Mouse (Mus musculus) hindbrain, postnatal 0 days (tissue): ENCODE data around the gene Gys1. TPM values are rescaled to one million over a fixed set of nuclear protein-coding genes. Genes with fewer than 3 reads are reported as not detected.

ENCODE experiments used
- ATAC-seq: fragments of 200-750 bp; cut with Nextera tagmentation; 2 replicates; pipeline ENCODE4 v1.8.0; 2017; ENCODE audit warnings: mild to moderate bottlenecking, moderate TSS enrichment, moderate library complexity
- DNase-seq: peaks from one replicate; pipeline ENCODE4 v3.0.0-alpha.2; 2015; ENCODE audit warnings: low spot score
- H3K27ac ChIP-seq: fragments of 300-500 bp; sonication (generic); 2 replicates; pipeline ENCODE4 v1.5.1; 2014; ENCODE audit warnings: mild to moderate bottlenecking
- H3K27me3 ChIP-seq: fragments of 300-500 bp; sonication (generic); 2 replicates; pipeline ENCODE4 v1.6.1; 2014; ENCODE audit warnings: low read length, mixed read lengths; ENCODE audit not compliant: insufficient read depth
- H3K36me3 ChIP-seq: fragments of 300-500 bp; sonication (generic); 2 replicates; pipeline ENCODE4 v1.6.1; 2014; ENCODE audit warnings: low read length, mixed read lengths; ENCODE audit not compliant: insufficient read depth
- H3K4me1 ChIP-seq: fragments of 300-500 bp; sonication (generic); 2 replicates; pipeline ENCODE4 v1.6.1; 2014; ENCODE audit warnings: antibody characterized with exemption, low read length, mixed read lengths; ENCODE audit not compliant: insufficient read depth
- H3K4me2 ChIP-seq: fragments of 300-500 bp; sonication (generic); 2 replicates; pipeline ENCODE4 v1.6.1; 2014; ENCODE audit warnings: low read depth, mild to moderate bottlenecking, low read length, moderate library complexity, mixed read lengths
- H3K4me3 ChIP-seq: fragments of 300-500 bp; sonication (generic); 2 replicates; pipeline ENCODE4 v1.5.1; 2014; ENCODE audit warnings: low read length
- H3K9ac ChIP-seq: fragments of 300-500 bp; sonication (generic); replicated peaks from 2 replicates; pipeline ENCODE4 v1.6.1; 2014; ENCODE audit warnings: mild to moderate bottlenecking, low read length, moderate library complexity, mixed read lengths
- H3K9me3 ChIP-seq: fragments of 300-500 bp; sonication (generic); 2 replicates; pipeline ENCODE4 v1.6.1; 2016; ENCODE audit warnings: low read length, mixed read lengths
- CTCF ChIP-seq: IDR thresholded peaks from 2 replicates; pipeline ENCODE4 v1.5.1; 2016; ENCODE audit warnings: antibody characterized with exemption, control low read depth, low read depth
- WGBS: fragments of 180-500 bp; shearing (Covaris S2); extraction: QIAGEN DNeasy Blood & Tissue Kit; methylation state at CpG from one replicate; pipeline ENCODE4 v1.1.7; 2014; 5-methylcytosine and 5-hydroxymethylcytosine counted together
- microRNA-seq, 2 experiments: library from miRNA; unstranded; fragments of <30 nt; microRNA quantifications; one replicate each; pipeline ENCODE4; 2016
- polyA plus RNA-seq: library from polyadenylated mRNA; unstranded; fragments of >200 nt; fragmentation: Nextera tagmentation; extraction: Ambion mirVana; gene quantifications from 2 replicates; pipeline ENCODE4 v1.2.1, GENCODE M21; 2015
- total RNA-seq: library from RNA; depleted of rRNA; stranded (reverse); fragments of >200 nt; gene quantifications from 2 replicates; pipeline ENCODE4 v1.2.3, GENCODE M21; 2014; rRNA removed

The Gys1 gene
- total and polyA plus RNA-seq, 2 experiments from 2014 or later = 16.4 to 22.4 TPM

DNA sequence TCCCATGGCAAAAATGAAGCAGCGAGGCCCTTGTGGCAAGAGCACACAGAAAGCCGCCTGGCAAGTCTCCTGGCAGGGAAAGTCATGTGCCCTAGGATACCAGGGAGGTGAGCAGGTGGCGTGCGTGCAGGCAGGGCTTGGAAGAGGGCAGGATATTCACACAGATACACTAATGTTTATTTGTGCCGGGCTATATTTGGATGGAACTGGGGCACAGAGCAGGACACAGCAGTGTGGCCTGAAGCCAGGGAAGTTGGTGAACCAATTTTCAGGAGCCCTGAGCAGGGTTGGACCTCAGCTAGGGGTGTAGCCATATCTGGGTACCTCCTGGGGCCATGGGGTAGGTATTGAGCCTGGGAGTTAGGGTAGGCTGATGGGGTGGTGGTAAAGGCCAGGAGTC, 58.3 kb downstream of the Gys1 start:
- no peak for TF ChIP-seq CTCF

DNA sequence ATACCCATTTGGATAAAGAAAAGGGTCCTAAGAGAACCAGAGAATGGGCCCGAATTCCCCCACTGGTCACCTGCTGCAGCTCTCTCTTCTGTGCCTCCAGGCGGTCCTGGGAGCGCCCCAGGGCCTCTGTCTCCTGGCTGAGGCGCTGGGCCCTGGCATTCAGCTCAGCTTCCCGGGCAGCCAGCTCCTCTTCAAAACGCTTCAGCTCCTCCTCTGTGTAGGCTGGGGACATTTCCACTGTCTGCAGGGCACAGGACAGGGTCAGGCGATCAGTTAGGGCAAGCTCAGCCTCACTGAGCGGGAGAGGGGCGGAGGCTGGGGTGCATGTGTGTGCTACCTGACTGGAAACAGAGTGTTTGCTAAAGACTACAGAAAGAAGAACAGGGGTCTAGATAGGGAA, 59.9 kb downstream of the Gys1 start:
- 82% methylated on average over 9 of the region's 9 CpGs for WGBS
- no peak for ATAC-seq
- no peak overlapping the region for H3K9ac ChIP-seq

More for the DNA sequence above, 58.3 kb downstream of the Gys1 start:
- no peaks in the 10 kb centered on the region for H3K4me1 ChIP-seq
- ATAC-seq = no peak
- H3K27ac ChIP-seq = no peak overlapping the region
- DNase-seq = no peak
- H3K4me2 ChIP-seq = no peak overlapping the region
- H3K36me3 ChIP-seq = peaks cover 46% of the 10 kb centered on the region
- H3K4me3 ChIP-seq = no peak overlapping the region
- H3K9ac ChIP-seq = no peak overlapping the region
- 85% methylated on average over 5 of the region's 5 CpGs for WGBS
- H3K27me3 ChIP-seq = no peaks in the 10 kb centered on the region
- no peaks in the 10 kb centered on the region for H3K9me3 ChIP-seq

DNA sequence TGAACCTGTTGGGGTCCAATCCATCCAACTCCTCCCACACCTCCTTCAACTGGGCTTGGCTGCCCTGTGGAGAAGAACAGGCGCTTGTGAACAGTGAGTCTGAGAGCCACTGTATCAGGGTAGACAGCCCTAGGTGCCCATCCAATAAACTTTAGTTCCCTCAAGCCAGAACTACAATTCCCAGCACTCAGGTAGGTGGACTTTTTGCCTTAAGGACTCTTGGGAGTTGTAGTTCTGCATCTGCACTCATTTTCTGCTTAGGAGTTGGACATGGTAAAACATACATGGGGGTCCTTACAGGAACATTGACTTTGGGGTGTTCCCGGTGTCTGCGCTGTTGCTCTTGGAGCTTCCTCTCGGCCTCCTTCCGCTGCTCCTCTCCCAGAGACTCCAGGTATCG, 63.8 kb downstream of the Gys1 start:
- Histone ChIP-seq H3K4me3 (no peak overlapping the region), H3K27me3 (no peaks in the 10 kb centered on the region), H3K4me2 (no peak overlapping the region), H3K36me3 (peaks cover 54% of the 10 kb centered on the region), H3K27ac (no peak overlapping the region), H3K9me3 (no peaks in the 10 kb centered on the region), H3K4me1 (no peaks in the 10 kb centered on the region), H3K9ac (no peak overlapping the region)
- TF ChIP-seq CTCF = no peak
- DNase-seq = no peak
- no peak for ATAC-seq
- 94% methylated on average over 6 of the region's 6 CpGs for WGBS

More for the DNA sequence above, 59.9 kb downstream of the Gys1 start:
- no peak for TF ChIP-seq CTCF
- Histone ChIP-seq H3K9me3 (no peaks in the 10 kb centered on the region), H3K4me1 (no peaks in the 10 kb centered on the region), H3K4me3 (no peak overlapping the region), H3K36me3 (peaks cover 52% of the 10 kb centered on the region), H3K27me3 (no peaks in the 10 kb centered on the region), H3K4me2 (no peak overlapping the region), H3K27ac (no peak overlapping the region)
- no peak for DNase-seq

Small RNAs within 50 kb of the gene (microRNA-seq; reads per million reads assigned to microRNA genes)
- 0.35 to 0.36 reads per million in 2 experiments for gene Gm22133

Other genes with a start within 250 kb of the Gys1 start
Only the 30 nearest of the 32 such genes appear.
- gene Ccdc155, start 230.0 kb upstream of the Gys1 start, total RNA-seq = 0.10 TPM in 1 of 2 replicates, not detected in the other
- 0.46 and 0.55 TPM in 2 replicates for gene Ccdc155, start 230.0 kb upstream of the Gys1 start, polyA plus RNA-seq
- gene Dkkl1, start 222.7 kb upstream of the Gys1 start, total RNA-seq = 15.7 and 18.3 TPM in 2 replicates
- gene Dkkl1, start 222.7 kb upstream of the Gys1 start, polyA plus RNA-seq = 24.0 and 25.4 TPM in 2 replicates
- 58.0 and 73.6 TPM in 2 replicates for gene Tead2, start 219.1 kb upstream of the Gys1 start, total RNA-seq
- 36.0 and 37.3 TPM in 2 replicates for gene Tead2, start 219.1 kb upstream of the Gys1 start, polyA plus RNA-seq
- 0.40 and 1.0 TPM in 2 replicates for gene Cd37, start 195.7 kb upstream of the Gys1 start, total RNA-seq
- 2.2 and 2.4 TPM in 2 replicates for gene Cd37, start 195.7 kb upstream of the Gys1 start, polyA plus RNA-seq
- gene Slc6a16, start 193.8 kb upstream of the Gys1 start, total RNA-seq = 1.3 and 1.8 TPM in 2 replicates
- gene Slc6a16, start 193.8 kb upstream of the Gys1 start, polyA plus RNA-seq = 2.0 and 2.1 TPM in 2 replicates
- gene Slc6a21, start 157.3 kb upstream of the Gys1 start, total RNA-seq = not detected in 2 replicates
- not detected in 2 replicates for gene Slc6a21, start 157.3 kb upstream of the Gys1 start, polyA plus RNA-seq
- gene Trpm4, start 101.1 kb upstream of the Gys1 start, total RNA-seq = 29.5 and 35.7 TPM in 2 replicates
- gene Trpm4, start 101.1 kb upstream of the Gys1 start, polyA plus RNA-seq = 11.2 and 13.0 TPM in 2 replicates
- 0.26 and 0.72 TPM in 2 replicates for gene Hrc, start 99.6 kb upstream of the Gys1 start, total RNA-seq
- 0.16 and 0.34 TPM in 2 replicates for gene Hrc, start 99.6 kb upstream of the Gys1 start, polyA plus RNA-seq
- gene Ppfia3, start 67.8 kb upstream of the Gys1 start, total RNA-seq = 91.9 and 107 TPM in 2 replicates
- 25.5 and 26.7 TPM in 2 replicates for gene Ppfia3, start 67.8 kb upstream of the Gys1 start, polyA plus RNA-seq
- gene Lin7b, start 64.3 kb upstream of the Gys1 start, total RNA-seq = 87.4 and 94.2 TPM in 2 replicates
- 69.3 and 76.1 TPM in 2 replicates for gene Lin7b, start 64.3 kb upstream of the Gys1 start, polyA plus RNA-seq
- 228 and 240 TPM in 2 replicates for gene Snrnp70, start 39.1 kb upstream of the Gys1 start, total RNA-seq
- 143 and 145 TPM in 2 replicates for gene Snrnp70, start 39.1 kb upstream of the Gys1 start, polyA plus RNA-seq
- gene Kcna7, start 29.2 kb upstream of the Gys1 start, total RNA-seq = 0.52 TPM in 1 of 2 replicates, not detected in the other
- not detected in 2 replicates for gene Kcna7, start 29.2 kb upstream of the Gys1 start, polyA plus RNA-seq
- 0.16 TPM in 1 of 2 replicates, not detected in the other for gene Ntf5, start 21.1 kb upstream of the Gys1 start, total RNA-seq
- gene Ntf5, start 21.1 kb upstream of the Gys1 start, polyA plus RNA-seq = 0.14 and 0.16 TPM in 2 replicates
- 1.3 TPM in 1 of 2 replicates, not detected in the other for gene Lhb, start 14.0 kb upstream of the Gys1 start, total RNA-seq
- 0.60 and 0.74 TPM in 2 replicates for gene Lhb, start 14.0 kb upstream of the Gys1 start, polyA plus RNA-seq
- gene Ruvbl2, start 3.3 kb downstream of the Gys1 start, total RNA-seq = 147 and 161 TPM in 2 replicates
- gene Ruvbl2, start 3.3 kb downstream of the Gys1 start, polyA plus RNA-seq = 82.9 and 88.9 TPM in 2 replicates
- 2,068 and 2,255 TPM in 2 replicates for gene Ftl1, start 25.0 kb downstream of the Gys1 start, total RNA-seq
- 4,654 and 4,668 TPM in 2 replicates for gene Ftl1, start 25.0 kb downstream of the Gys1 start, polyA plus RNA-seq
- gene Bax, start 32.1 kb downstream of the Gys1 start, total RNA-seq = 117 and 131 TPM in 2 replicates
- gene Bax, start 32.1 kb downstream of the Gys1 start, polyA plus RNA-seq = 253 and 264 TPM in 2 replicates
- 0.21 TPM in 1 of 2 replicates, not detected in the other for gene Tulp2, start 47.0 kb downstream of the Gys1 start, total RNA-seq
- 0.21 and 0.57 TPM in 2 replicates for gene Tulp2, start 47.0 kb downstream of the Gys1 start, polyA plus RNA-seq
- not detected in 2 replicates for gene Gm45808, start 52.0 kb downstream of the Gys1 start, total RNA-seq
- not detected in 2 replicates for gene Gm45808, start 52.0 kb downstream of the Gys1 start, polyA plus RNA-seq
- 4.3 and 4.7 TPM in 2 replicates for gene Dhdh, start 54.0 kb downstream of the Gys1 start, total RNA-seq
- 5.9 and 6.2 TPM in 2 replicates for gene Dhdh, start 54.0 kb downstream of the Gys1 start, polyA plus RNA-seq
- 91.6 and 93.7 TPM in 2 replicates for gene Nucb1, start 75.6 kb downstream of the Gys1 start, total RNA-seq
- 133 and 144 TPM in 2 replicates for gene Nucb1, start 75.6 kb downstream of the Gys1 start, polyA plus RNA-seq
- gene Ppp1r15a, start 91.4 kb downstream of the Gys1 start, total RNA-seq = 19.2 and 19.8 TPM in 2 replicates
- gene Ppp1r15a, start 91.4 kb downstream of the Gys1 start, polyA plus RNA-seq = 21.6 and 25.4 TPM in 2 replicates
- gene Plekha4, start 91.5 kb downstream of the Gys1 start, total RNA-seq = 2.4 and 2.8 TPM in 2 replicates
- gene Plekha4, start 91.5 kb downstream of the Gys1 start, polyA plus RNA-seq = 2.1 and 2.2 TPM in 2 replicates
- gene Hsd17b14, start 120.0 kb downstream of the Gys1 start, total RNA-seq = 0.68 TPM in 1 of 2 replicates, not detected in the other
- 0.54 and 0.89 TPM in 2 replicates for gene Hsd17b14, start 120.0 kb downstream of the Gys1 start, polyA plus RNA-seq
- gene Bcat2, start 135.3 kb downstream of the Gys1 start, total RNA-seq = 11.1 and 17.8 TPM in 2 replicates
- gene Bcat2, start 135.3 kb downstream of the Gys1 start, polyA plus RNA-seq = 19.0 and 19.6 TPM in 2 replicates
- not detected in 2 replicates for gene Fgf21, start 180.6 kb downstream of the Gys1 start, total RNA-seq
- not detected in 2 replicates for gene Fgf21, start 180.6 kb downstream of the Gys1 start, polyA plus RNA-seq
- 0.18 TPM in 1 of 2 replicates, not detected in the other for gene Fut1, start 182.4 kb downstream of the Gys1 start, total RNA-seq
- not detected in 2 replicates for gene Fut1, start 182.4 kb downstream of the Gys1 start, polyA plus RNA-seq
- 0.10 and 0.54 TPM in 2 replicates for gene Izumo1, start 187.0 kb downstream of the Gys1 start, total RNA-seq
- gene Izumo1, start 187.0 kb downstream of the Gys1 start, polyA plus RNA-seq = 0.10 TPM in 1 of 2 replicates, not detected in the other
- gene Rasip1, start 192.6 kb downstream of the Gys1 start, total RNA-seq = 36.4 and 39.8 TPM in 2 replicates
- 18.7 TPM in 2 replicates for gene Rasip1, start 192.6 kb downstream of the Gys1 start, polyA plus RNA-seq
- gene Mamstr, start 205.1 kb downstream of the Gys1 start, total RNA-seq = 3.3 and 3.6 TPM in 2 replicates
- gene Mamstr, start 205.1 kb downstream of the Gys1 start, polyA plus RNA-seq = 2.9 and 3.9 TPM in 2 replicates